Mouse (Mus musculus): ENCODE measurements around the gene Ppp1r3d. TPM values are rescaled to one million over a fixed set of nuclear protein-coding genes. Genes with fewer than 3 reads are reported as not detected.

Ppp1r3d gene
- 1 to 10 TPM; 2.5 to 4.1 TPM for total RNA-seq (2021)
- long read RNA-seq, experiment 1, partial matches to known transcripts, result 0 of 2 reads
- long read RNA-seq, experiment 1, other reads (novel, unspliced or antisense), result 1 of 2 reads
- long read RNA-seq, experiment 2, transcript Ppp1r3d-201 (1 exons, 3,267 nt), result major isoform, 12 of 12 reads
- long read RNA-seq, experiment 2, partial matches to known transcripts, result 0 of 12 reads
- long read RNA-seq, experiment 2, other reads (novel, unspliced or antisense), result 0 of 12 reads

DNA sequence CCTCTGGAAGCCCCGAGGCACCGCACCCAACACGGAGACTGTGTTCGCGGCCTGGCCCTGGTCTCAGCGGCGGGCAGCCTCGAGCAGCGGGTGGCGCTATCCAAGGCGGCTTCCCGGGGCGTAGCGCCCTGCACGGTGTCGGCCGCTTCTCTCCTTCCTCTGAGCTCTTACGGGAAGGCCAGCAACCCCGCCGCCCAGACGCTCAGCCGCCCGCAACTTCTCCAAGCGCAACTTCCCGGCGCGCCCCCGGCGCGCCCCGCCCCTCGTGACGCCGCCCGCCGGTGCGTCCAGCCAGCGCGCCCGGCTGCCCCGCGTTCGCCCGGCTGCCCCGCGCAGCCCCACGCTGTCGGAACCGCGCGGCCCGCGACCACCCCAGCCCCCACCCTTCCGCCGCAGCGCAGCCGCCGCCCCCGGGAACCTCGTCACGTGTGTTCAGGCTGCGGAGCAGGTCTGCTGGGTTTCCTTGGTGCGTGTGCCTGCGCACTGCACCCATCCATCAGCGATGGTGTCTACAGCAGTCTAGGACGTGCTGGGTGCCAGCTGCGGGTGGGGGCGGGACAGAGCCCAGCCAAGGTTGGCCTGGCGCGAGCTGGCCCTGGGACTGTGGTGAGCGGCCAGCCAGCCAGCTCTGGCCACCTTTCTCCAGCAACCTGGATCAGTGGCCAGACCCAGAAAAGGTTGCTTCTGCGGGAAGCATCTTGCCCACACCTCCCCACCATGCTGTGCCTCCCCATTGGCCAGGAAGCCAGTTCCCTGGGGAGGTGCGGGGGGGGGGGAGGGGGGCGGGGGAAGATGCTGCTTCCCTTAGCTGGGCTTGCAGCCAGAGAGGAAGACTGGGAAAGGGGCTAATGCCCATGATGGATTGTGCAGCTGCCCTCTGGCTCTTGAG is at the start of gene Ppp1r3d, which contains the start of gene Fam217b:
Gene Ppp1r3d, minus strand, starts transcription at position 212 of the 889 bp plus-strand sequence.
Gene Fam217b, plus strand, starts transcription at position 264 of the 889 bp plus-strand sequence.
- DNase-seq (ENCODE audit: low spot score), result peak; percentile 41

- no peak for DNase-seq (ENCODE audit: low spot score)
Measured at GRCm38 (mm10) chr2:178460353-178460752, 46.1 kb upstream of the Ppp1r3d start.

- DNase-seq (ENCODE audit: low spot score), result no peak
Measured at GRCm38 (mm10) chr2:178457414-178457813, 43.1 kb upstream of the Ppp1r3d start.

DNA sequence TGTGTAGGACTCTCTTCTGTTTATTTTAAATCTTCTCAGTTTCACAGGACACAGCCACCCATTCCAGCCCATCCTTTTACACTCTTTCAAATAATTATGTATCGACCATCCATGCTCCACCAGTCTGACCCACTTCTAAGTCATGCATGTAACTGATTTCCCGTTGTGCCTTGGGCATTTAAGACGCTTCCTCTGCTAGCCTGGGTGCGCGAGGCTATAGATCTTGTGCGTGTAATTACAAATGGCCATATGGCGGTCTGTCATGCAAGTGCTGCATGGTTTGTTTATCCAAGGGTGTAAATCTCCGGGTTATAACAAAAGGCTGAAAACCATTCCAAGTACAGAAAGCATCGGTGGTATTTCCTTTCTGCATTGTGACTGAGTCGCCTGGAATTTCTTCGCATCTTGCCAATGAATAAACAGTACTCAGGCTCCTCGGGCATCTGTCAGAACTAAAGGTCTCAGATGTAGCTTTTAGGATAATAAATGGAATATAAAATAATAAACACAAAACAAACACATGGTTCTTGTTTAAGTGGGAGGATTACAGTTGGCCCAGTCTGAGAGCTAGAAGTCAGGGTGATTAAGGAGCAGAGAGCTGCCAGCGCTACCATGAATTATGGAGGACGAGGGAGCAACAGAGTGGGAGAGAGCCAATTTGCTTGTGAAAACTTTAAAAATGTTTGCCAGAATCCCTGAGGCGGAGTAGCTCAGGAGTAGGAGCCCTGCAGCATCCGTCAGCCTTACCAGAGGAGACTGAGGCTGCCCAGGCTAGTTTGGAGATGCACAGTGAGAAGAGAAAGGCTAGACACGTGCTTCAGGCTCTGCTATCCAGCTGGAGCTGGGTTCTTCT is 40.6 kb upstream of the Ppp1r3d start:
- no peak for DNase-seq (ENCODE audit: low spot score)

- DNase-seq (ENCODE audit: low spot score), result no peak
Measured at GRCm38 (mm10) chr2:178450961-178451360, 36.7 kb upstream of the Ppp1r3d start.

- DNase-seq (ENCODE audit: low spot score), result no peak
Measured at GRCm38 (mm10) chr2:178450236-178450635, 36.0 kb upstream of the Ppp1r3d start.

GRCm38 (mm10) chr2:178449386-178449785 is 35.1 kb upstream of the Ppp1r3d start:
- no peak for DNase-seq (ENCODE audit: low spot score)

DNA sequence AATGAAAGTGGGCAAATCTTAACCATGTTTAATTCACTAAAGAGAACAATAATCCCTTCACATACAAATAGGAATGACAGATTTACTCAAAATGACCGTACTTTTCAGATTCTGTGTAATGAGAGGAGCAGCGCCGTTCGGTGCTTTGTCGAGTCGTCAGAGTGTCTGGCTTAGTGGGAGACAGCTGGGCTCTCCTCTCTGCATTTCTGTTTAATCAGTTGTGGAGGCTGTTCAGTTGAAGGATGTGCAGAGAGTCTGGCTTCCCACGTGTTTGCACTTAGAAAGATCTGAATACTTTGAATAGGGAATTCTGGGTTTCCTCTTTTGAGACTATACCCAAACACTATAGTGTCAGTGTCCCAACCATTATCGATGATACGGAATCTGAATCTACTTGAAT is 23.0 kb upstream of the Ppp1r3d start:
- no peak for DNase-seq (ENCODE audit: low spot score)

DNA sequence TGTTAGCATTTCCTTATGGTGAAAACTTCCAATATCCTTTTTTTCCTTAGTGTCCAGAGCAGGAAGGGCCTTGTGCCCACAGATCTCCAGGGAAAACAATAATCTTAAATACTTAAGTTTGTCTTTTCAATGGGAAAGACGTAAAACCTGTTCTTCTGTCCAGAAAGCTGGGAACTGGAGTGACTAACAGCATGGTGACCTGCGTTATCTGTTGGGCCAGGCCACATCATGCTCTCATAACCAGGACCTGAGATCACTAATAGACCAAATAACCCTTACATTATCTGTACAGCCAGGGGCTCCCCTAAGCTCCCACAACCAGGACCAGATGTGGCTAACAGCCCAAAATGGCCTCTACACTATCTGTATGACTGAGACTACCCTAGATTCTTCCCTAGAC is 19.6 kb upstream of the Ppp1r3d start:
- DNase-seq (ENCODE audit: low spot score), result no peak

GRCm38 (mm10) chr2:178433495-178433894 is 19.2 kb upstream of the Ppp1r3d start:
- DNase-seq (ENCODE audit: low spot score), result no peak

DNA sequence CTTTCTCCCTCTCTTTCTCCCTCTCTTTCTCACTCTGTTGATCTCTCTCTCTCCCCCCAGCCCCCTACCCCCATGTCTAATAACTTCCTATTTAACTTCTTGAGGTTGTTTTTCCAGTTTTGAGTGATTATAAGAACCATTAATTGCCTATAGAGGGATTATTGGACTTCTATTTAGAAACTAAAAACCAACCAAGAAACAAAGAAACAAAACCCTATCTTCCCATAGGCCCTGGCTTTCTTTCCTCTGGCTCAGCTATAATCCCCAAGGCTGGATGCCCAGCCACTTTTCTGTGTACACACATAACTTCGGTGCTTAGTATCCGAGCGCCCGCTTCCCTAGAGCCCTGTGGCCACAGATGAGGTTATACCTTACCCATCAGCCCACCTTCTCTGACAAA is 16.0 kb upstream of the Ppp1r3d start, which contains the start of gene Cdh26:
Gene Cdh26, plus strand, starts transcription at position 301 of the 400 bp plus-strand sequence.
- DNase-seq (ENCODE audit: low spot score), result no peak

DNA sequence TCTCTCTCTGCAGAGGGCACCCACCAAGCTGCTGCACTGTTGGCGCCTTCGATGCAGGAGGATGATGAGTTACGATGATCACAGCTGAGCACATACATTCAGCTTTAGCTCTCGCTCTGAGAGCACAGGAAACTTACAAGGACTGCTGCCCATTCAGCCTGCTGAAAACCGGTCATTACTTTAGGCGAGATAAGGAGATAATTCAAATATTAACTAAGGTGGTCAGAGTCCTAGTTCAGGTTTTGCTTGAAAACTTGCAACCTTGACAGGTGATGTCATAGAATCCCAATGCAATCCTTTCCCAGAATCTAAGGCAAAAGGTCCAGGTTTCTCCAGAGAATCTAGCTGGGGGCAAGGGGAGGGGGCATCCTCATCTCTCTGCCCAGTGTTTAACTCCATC is 15.2 kb upstream of the Ppp1r3d start:
- no peak for DNase-seq (ENCODE audit: low spot score)

DNA sequence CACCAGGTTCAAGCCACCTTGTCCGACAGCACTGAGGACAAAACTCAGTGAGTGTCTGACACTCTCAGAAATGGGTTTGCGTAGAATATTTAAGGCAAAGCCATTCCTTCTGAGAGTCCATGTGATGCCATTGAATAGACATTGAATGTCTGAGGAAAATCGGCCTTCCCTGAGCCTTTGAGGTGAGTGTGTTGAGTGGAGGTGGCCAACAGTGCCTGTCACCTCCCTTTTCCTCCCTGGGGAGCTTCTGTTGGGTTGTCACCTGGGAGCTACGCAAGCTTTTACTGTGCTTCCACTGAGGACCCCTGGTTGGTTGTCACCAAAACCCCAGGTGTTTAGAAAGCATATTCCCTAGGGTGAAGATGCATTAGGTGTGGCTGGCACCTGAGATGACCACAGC is 14.4 kb upstream of the Ppp1r3d start:
- DNase-seq (ENCODE audit: low spot score), result no peak

DNA sequence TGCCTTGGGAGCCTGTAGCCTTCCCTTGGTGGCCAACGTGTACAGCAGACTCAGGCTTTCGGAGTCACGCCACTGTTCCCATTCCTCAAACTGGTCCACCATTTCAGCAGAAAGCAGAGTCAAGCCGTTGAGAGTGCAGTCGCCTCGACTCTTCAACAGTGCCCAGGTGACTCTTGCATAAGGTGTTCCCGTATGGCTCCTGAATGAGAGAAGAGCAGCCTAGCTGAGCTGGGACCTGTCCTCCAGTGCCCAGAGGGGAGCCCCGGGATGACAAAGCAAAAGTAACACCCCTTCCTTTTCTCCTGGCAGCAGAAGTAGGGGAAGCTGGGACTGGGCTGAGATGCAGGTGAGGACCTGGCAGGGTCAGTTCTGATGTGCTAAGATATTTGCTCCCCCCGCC is 13.9 kb upstream of the Ppp1r3d start:
- DNase-seq (ENCODE audit: low spot score), result no peak

DNA sequence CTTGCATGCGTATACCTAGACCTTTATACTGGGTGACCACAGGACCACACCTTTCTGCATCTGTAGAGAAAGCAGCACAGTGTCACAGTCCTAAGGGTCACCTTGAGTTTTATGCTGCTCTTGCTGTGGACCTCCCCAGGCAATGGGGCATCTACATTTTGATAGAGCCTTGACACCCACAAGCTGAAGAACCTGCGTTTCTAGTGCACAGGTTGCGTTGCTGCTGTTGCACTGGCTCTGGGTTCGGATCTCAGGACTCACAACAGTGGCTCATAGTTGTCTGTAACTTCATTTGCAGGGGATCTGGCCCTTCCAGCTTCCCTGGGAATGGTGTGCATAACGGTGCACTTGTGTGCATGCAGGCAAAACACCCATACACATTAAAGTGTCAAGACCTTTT is 12.9 kb upstream of the Ppp1r3d start:
- no peak for DNase-seq (ENCODE audit: low spot score)

DNA sequence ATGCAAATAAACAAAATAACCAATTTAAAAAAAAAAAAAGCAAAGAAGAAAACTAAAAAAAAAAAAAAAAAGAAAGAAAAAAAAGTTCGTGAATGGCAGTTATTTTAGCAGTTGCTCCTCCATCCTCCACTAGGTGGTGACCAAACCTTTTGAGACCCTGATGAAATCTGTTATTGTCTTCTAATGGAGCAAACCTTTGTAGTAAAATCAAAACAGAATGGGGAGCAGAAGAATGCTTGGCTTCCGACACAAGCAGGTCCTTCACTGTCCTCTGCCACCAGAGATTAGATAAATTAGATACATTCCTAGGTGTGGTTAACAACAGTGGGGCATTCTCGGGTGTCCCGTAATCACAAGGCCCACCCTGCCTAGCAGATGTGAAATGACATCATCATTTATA is 12.0 kb upstream of the Ppp1r3d start:
- DNase-seq (ENCODE audit: low spot score), result no peak

- no peak for DNase-seq (ENCODE audit: low spot score)
Measured at GRCm38 (mm10) chr2:178423223-178423622, 9.0 kb upstream of the Ppp1r3d start.

- DNase-seq (ENCODE audit: low spot score), result no peak
Measured at GRCm38 (mm10) chr2:178422186-178422585, 7.9 kb upstream of the Ppp1r3d start.

GRCm38 (mm10) chr2:178421603-178422002 is 7.3 kb upstream of the Ppp1r3d start:
- DNase-seq (ENCODE audit: low spot score), result no peak

DNA sequence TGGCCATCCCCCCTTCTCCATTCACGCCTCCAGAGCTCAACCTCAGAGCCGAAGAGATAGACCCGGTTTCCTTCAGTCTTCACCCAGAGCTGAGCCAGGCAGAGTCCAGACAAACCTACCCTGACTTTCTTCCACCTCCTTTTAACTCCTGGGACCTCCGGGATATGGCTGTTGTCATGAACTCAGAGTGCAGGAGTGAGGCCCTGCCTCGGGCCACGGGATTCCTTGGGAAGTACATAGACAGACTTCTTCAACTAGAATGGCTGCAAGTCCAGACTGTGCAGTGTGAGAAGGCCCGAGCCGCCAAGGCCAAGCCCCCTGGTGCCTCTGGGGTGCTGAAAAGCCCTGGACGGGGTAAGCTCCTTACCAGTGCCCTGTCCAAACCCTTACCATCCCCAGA is 6.3 kb upstream of the Ppp1r3d start:
- no peak for DNase-seq (ENCODE audit: low spot score)

DNA sequence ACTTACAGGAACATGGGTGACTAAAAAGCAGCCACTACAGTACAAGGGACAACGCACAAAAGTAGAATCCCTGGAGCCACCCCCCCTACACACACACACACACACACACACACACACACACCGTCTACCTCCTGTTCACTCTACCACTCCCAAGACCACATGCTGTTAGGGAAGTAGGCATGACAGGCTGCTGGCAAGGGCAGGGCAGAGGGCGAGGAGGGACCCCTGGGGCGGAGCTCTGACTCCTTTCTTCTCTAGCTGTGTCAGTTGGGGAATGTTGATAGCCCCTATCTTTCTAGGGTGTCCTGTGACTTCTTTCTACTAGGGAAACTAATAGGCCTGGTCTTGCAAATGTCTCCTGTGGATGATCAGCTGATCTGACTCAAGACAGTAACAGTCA is 2.7 kb upstream of the Ppp1r3d start:
- DNase-seq (ENCODE audit: low spot score), result no peak

DNA sequence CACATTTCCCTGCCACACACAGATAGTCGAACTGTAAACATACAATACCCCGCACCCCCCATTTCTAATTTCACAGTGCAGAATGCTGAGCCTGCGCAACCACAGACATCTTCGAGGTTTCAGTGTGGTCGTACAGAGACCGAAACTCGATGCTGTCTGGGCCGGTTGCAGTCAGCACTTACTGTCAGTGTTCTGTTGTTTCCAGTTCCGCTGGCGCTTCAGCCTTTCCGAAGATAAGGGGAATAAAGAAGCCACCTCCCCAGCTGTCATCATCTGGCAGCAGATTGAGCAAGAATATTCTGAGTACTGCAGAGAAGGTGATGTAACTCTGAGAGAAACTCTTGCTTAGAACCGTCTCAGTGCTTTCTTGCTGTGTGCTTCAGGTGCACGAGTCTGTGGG is 2.2 kb upstream of the Ppp1r3d start:
- DNase-seq (ENCODE audit: low spot score), result no peak
